Mouse (Mus musculus) forebrain, embryonic 13.5 days (tissue): ENCODE data around the gene Olfr69. TPM values are rescaled to one million over a fixed set of nuclear protein-coding genes. Genes with fewer than 3 reads are reported as not detected.

Experiments used
- polyA plus RNA-seq: library from polyadenylated mRNA; unstranded; fragments of >200 nt; fragmentation: Nextera tagmentation; extraction: Ambion mirVana; gene quantifications from 2 replicates; pipeline ENCODE4 v1.2.1, GENCODE M21; 2015

Gene Olfr69
- polyA plus RNA-seq, 1 experiment from 2014 or later = not detected

Other genes with a start within 250 kb of the Olfr69 start
- not detected in 2 replicates for gene Olfr612, start 228.9 kb downstream of the Olfr69 start, polyA plus RNA-seq
- gene Olfr613, start 223.5 kb downstream of the Olfr69 start, polyA plus RNA-seq = not detected in 2 replicates
- gene Olfr615, start 215.5 kb downstream of the Olfr69 start, polyA plus RNA-seq = not detected in 2 replicates
- gene Olfr616, start 202.5 kb downstream of the Olfr69 start, polyA plus RNA-seq = not detected in 2 replicates
- gene Olfr617, start 198.5 kb downstream of the Olfr69 start, polyA plus RNA-seq = not detected in 2 replicates
- gene Olfr618, start 181.5 kb downstream of the Olfr69 start, polyA plus RNA-seq = not detected in 2 replicates
- gene Olfr619, start 171.0 kb downstream of the Olfr69 start, polyA plus RNA-seq = not detected in 2 replicates
- not detected in 2 replicates for gene Olfr620, start 159.1 kb downstream of the Olfr69 start, polyA plus RNA-seq
- not detected in 2 replicates for gene Olfr622, start 128.9 kb downstream of the Olfr69 start, polyA plus RNA-seq
- gene Olfr623, start 107.9 kb downstream of the Olfr69 start, polyA plus RNA-seq = not detected in 2 replicates
- gene Olfr624, start 100.4 kb downstream of the Olfr69 start, polyA plus RNA-seq = 0.03 TPM in 1 of 2 replicates, not detected in the other
- gene Olfr625-ps1, start 88.9 kb downstream of the Olfr69 start, polyA plus RNA-seq = not detected in 2 replicates
- gene Olfr243, start 56.9 kb downstream of the Olfr69 start, polyA plus RNA-seq = not detected in 2 replicates
- not detected in 2 replicates for gene Olfr628, start 41.2 kb downstream of the Olfr69 start, polyA plus RNA-seq
- not detected in 2 replicates for gene Olfr629, start 26.7 kb downstream of the Olfr69 start, polyA plus RNA-seq
- not detected in 2 replicates for gene Olfr630, start 14.3 kb downstream of the Olfr69 start, polyA plus RNA-seq
- not detected in 2 replicates for gene Olfr68, start 8.1 kb upstream of the Olfr69 start, polyA plus RNA-seq
- gene Olfr67, start 20.2 kb upstream of the Olfr69 start, polyA plus RNA-seq = not detected in 2 replicates
- 960 and 1,191 TPM in 2 replicates for gene Hbb-bt, start 42.4 kb upstream of the Olfr69 start, polyA plus RNA-seq
- gene Hbb-bs, start 56.5 kb upstream of the Olfr69 start, polyA plus RNA-seq = 1,844 and 2,278 TPM in 2 replicates
- gene Hbb-bh2, start 68.9 kb upstream of the Olfr69 start, polyA plus RNA-seq = not detected in 2 replicates
- gene Hbb-bh1, start 71.6 kb upstream of the Olfr69 start, polyA plus RNA-seq = 32.1 and 81.1 TPM in 2 replicates
- 3,762 and 4,630 TPM in 2 replicates for gene Hbb-y, start 81.6 kb upstream of the Olfr69 start, polyA plus RNA-seq
- gene Olfr66, start 114.7 kb upstream of the Olfr69 start, polyA plus RNA-seq = not detected in 2 replicates
- not detected in 2 replicates for gene Olfr64, start 122.9 kb upstream of the Olfr69 start, polyA plus RNA-seq
- gene Olfr65, start 131.9 kb upstream of the Olfr69 start, polyA plus RNA-seq = not detected in 2 replicates
- gene Olfr631, start 157.2 kb upstream of the Olfr69 start, polyA plus RNA-seq = not detected in 2 replicates
- not detected in 2 replicates for gene Olfr632, start 162.8 kb upstream of the Olfr69 start, polyA plus RNA-seq
- not detected in 2 replicates for gene Olfr633, start 172.8 kb upstream of the Olfr69 start, polyA plus RNA-seq
- gene Olfr635, start 199.6 kb upstream of the Olfr69 start, polyA plus RNA-seq = not detected in 2 replicates
- gene Olfr638, start 227.2 kb upstream of the Olfr69 start, polyA plus RNA-seq = not detected in 2 replicates
- gene Olfr639, start 245.7 kb upstream of the Olfr69 start, polyA plus RNA-seq = 0.04 TPM in 1 of 2 replicates, not detected in the other